Mouse (Mus musculus): ENCODE measurements around the gene Ppm1l.

DNA sequence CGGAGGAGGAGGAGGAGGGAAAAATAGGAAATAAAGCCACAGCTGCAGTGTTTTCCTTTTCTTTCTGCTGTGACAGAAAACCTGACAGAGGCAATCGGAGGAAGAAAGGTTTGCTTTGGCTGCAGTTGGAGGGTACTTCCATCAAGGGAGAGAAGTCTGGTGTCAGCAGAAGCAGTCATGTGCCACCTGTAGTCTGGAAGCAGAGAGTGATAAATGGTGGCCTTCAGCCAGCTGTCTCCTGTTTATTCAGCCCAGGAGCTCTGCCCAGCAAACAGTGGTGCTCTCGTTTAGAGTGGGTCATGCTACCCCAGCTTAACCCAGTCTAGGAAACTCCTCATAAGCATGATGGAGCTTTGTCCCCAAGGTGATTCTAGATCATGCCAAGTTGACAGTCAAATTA is 77.3 kb downstream of the Ppm1l start:
- TF ChIP-seq CTCF (IDR thresholded peaks at IDR 0.05; ENCODE audit: extremely low read depth, insufficient read depth, insufficient read length, insufficient replicate concordance) (no peak), POLR2A (IDR thresholded peaks at IDR 0.05; ENCODE audit: low read depth, low read length) (no peak)

All from spleen, adult 2 months (tissue).